Mouse (Mus musculus) heart, adult 9 months (tissue): ENCODE measurements at regions not wholly inside any gene's neighbourhood (a gene's known extent, or its start where the extent isn't known, plus 50 kb on each side); places are given as distances from the start of the nearest gene placed in this dataset.

Source experiments
- DNase-seq, 2 experiments: peaks; one replicate each; pipeline ENCODE4 v3.0.0; 2022; ENCODE audit warnings: low spot score in 2 of 2

DNA sequence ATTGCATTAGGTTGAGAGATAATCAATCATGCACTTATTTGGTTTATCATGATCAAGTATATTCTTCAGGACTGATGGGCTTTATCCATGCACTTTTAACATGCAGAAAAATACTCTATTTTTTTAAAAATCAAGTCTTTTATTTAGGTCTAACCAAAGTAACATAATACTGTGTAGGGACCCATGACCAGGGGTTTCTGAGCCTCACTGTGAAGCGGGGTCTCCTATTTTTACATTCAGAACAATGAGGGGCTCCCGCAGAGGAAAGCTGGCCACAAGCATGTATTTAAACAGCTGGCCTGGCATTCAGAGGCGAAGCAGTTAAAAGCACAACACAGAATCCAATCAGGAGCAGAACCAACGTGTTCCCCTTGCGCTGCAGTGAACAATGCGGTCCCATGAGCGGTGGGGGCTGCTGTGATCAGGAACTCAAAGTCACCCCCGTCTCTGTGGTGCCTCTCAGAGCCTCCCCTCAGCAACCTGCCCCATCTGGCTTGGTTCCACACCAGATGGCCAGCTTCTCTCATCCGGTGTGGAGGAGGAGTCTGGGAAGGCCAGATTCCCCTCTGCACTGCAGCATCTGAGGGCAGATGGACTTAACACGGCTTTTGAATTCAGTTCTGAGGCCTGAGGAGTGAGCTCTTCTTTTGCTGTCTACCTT is 63.2 kb upstream of the Ubl3 start:
- no peak for DNase-seq

DNA sequence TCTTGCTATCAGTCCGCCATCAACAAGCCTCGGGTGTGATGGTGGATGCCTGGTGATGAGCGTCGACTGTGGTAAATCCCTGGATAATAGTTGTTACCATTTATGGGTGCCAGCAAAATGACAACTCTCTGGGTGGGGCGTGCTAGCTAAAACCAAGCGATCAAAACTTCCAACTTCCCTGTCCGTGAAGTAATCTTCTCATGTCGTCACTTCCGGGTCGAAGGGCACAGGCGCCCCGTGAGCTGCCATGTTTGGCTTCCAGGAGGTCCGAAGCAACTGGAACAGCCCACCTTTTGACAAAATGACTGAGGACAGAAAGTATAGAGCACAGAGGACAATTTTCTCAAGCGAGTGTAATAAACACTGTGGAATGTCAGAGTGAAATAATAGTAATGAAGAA is 62.5 kb upstream of the Ubl3 start:
- DNase-seq, result no peak

DNA sequence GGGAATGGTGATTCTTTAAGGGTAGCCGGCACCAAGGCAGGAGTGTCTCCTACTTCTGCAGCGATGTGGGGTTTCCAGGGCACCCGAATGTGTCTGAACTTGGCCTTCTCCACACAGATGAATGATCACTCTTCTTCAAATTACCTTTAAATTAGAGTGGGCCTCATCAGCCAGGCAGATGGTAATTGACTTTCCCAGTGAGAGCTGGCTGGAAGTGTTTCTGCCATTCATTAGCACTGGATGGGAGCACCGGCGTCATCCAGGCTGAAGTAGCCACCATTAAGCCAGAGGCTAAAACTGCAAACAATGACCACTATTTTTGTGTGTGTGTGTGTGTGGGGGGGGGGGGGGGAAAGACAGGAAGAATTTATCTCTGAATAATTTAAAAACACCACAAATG is 58.7 kb upstream of the Ubl3 start:
- no peak for DNase-seq

- DNase-seq, result peak; percentile 33 to 50
Measured at GRCm38 (mm10) chr5:148609506-148609880, 56.9 kb upstream of the Ubl3 start.

DNA sequence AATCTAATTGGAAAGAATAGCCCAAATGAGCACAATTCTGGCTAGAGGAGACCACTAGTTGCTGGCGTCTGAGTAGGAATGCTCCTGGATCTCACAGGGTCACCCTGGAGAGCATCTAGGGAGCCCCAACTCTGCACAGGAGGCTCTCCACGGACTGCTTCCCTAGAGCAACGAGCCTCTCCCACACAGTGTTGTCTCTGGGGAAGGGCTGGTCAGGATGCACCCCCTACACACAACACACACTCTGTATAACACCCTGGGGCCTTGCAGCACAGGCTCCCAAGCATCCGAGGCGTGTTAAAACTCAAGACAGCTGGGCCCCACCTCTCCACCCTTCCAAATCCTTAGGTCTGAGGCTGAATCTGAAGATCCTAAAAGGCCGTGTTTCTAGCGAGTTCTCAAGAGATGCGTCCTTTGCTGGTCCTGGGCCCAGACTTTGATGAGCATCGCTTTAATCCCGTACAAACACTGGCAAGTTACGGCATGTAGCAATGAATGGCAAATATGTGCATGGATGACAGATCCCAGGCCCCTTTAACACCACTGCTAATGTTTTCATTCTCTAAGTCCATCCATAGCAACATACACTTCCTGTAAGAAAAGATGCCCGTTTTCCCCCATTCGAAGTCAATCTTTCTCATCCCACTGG is 56.4 kb upstream of the Ubl3 start:
- peak; percentile 12 to 19 for DNase-seq

- DNase-seq, result peak; percentile 85 to 87
Measured at GRCm38 (mm10) chr5:148608178-148608577, 55.6 kb upstream of the Ubl3 start.

DNA sequence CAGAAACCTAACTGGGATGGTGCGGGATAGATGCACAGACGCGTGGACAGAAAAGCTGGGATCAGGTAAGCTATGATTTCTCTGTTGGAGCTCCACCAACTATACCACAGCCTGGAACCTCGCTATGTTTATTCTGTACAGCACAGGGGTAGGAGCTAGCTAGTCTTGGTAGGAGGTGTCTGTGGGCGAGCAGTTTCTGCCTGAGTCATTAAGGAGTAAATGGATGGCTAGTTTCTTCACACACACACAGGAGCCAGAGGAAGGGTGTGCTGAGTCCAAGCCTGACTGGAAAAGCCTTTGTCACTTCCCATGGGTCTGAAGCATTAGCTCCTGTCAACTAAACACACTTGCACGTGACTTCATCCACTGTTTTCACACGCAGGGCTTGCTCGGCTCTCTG is 53.1 kb upstream of the Ubl3 start:
- peak in 1 of 2 experiments; percentile 6 for DNase-seq
